Comparison of ENCODE assay signal across 2 mouse cellular contexts in the genomic region with DNA sequence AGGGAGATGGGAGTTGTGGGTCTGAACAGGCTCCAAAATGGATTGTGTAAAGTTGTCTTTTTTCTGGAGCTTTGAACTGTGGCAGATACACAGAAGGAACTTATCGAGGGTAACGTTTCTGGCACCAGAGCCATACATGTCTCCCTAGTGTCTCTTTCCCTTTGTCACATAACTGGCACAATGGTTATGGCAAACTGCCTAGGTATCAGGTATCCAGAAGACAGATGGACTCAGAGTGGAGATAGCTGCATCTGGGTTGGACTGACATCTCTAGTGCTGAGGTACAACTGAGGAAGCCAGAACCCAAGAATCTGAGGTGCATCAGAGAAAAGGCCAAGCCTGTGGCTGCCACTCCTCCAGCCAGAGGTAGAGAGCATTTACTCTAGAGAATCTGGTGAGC.
TF ChIP-seq lines count a peak whose summit lies in the region.

No protein-coding gene starts in this region.

TF ChIP-seq in CH12.LX, 34 proteins besides CTCF, POLR2A, EP300 and RAD21:
- no peak for TF ChIP-seq TCF12 (IDR thresholded peaks at IDR 0.05; ENCODE audit: low read depth, low read length)
- TF ChIP-seq UBTF (IDR thresholded peaks at IDR 0.05; ENCODE audit: low read depth, low read length), result no peak
- TF ChIP-seq ETS1 (conservative IDR thresholded peaks at IDR 0.05; ENCODE audit: low read depth, low read length), result no peak
- no peak for TF ChIP-seq MAZ (IDR thresholded peaks at IDR 0.05; ENCODE audit: low read depth, low read length)
- TF ChIP-seq NRF1 (IDR thresholded peaks at IDR 0.05; ENCODE audit: low read depth, low read length), result no peak
- no peak for TF ChIP-seq USF1 (IDR thresholded peaks at IDR 0.05; ENCODE audit: low read depth, low read length)
- no peak for TF ChIP-seq POLR2AphosphoS2 (IDR thresholded peaks at IDR 0.05; ENCODE audit: low read depth, low read length)
- no peak for TF ChIP-seq GABPA (IDR thresholded peaks at IDR 0.05; ENCODE audit: insufficient replicate concordance, low read depth, low read length)
- no peak for TF ChIP-seq SMC3 (IDR thresholded peaks at IDR 0.05; ENCODE audit: low read depth, low read length)
- no peak for TF ChIP-seq ZKSCAN1 (IDR thresholded peaks at IDR 0.05; ENCODE audit: borderline replicate concordance, low read depth, low read length)
- no peak for TF ChIP-seq IRF4 (IDR thresholded peaks at IDR 0.05; ENCODE audit: low read depth, low read length)
- TF ChIP-seq ZC3H11A (IDR thresholded peaks at IDR 0.05; ENCODE audit: low read depth, low read length), result no peak
- no peak for TF ChIP-seq MEF2A (IDR thresholded peaks at IDR 0.05; ENCODE audit: borderline replicate concordance, low read depth, low read length)
- no peak for TF ChIP-seq ZMIZ1 (IDR thresholded peaks at IDR 0.05; ENCODE audit: low read depth, low read length)
- no peak for TF ChIP-seq MAX (IDR thresholded peaks at IDR 0.05; ENCODE audit: low read length)
- TF ChIP-seq ZNF384 (IDR thresholded peaks at IDR 0.05; ENCODE audit: low read depth, low read length), result no peak
- TF ChIP-seq JUND (conservative IDR thresholded peaks at IDR 0.05; ENCODE audit: low read depth, low read length), result no peak
- TF ChIP-seq HCFC1 (IDR thresholded peaks at IDR 0.05; ENCODE audit: low read depth, low read length), result no peak
- TF ChIP-seq RCOR1 (conservative IDR thresholded peaks at IDR 0.05; ENCODE audit: low read depth, low read length), result no peak

TF ChIP-seq in MEL, 35 proteins besides CTCF, POLR2A, EP300 and RAD21:
- TF ChIP-seq GATA1 (IDR thresholded peaks at IDR 0.05; ENCODE audit: low read depth, low read length), result no peak
- peak; percentile 52; the same call in 1 of the 2 replicates for TF ChIP-seq TCF12 (IDR thresholded peaks at IDR 0.05; ENCODE audit: low read depth, low read length)
- TF ChIP-seq TAL1 (IDR thresholded peaks at IDR 0.05; ENCODE audit: low read length), result peak; percentile 36
